Mouse (Mus musculus): ENCODE results near the gene Rab3il1. TPM values are rescaled to one million over a fixed set of nuclear protein-coding genes. Genes with fewer than 3 reads are reported as not detected.
"Not testable (repeated sequence)": the region's sequence is repeated elsewhere in the genome, so short reads cannot be mapped to it uniquely, and the experiment has no call there.

Rab3il1 gene
- polyA plus RNA-seq, 1 experiment from 2014 or later = 38.1 TPM

DNA sequence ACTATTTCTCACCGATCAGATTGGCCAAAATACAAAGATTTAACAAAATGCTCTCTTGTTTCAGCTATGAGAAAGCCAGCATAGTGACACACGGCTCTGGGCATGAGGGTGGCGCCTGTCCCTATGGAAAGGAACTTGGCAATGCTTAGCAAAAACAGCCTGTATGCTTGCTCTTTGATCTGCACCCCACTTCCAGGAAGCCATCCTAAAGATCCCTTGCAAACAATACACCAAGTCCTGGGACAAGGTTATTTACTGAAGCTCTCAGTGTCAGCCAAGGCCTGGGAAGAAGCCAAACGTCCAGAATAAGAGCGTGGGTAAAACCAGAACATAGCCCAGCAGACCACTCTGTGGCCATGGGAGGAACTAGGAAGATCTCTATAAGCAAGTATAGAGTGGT, 40.7 kb upstream of the Rab3il1 start:
- Histone ChIP-seq H3K4me3 (replicated peaks; ENCODE audit: low read length) (no peak overlapping the region), H3K27ac (ENCODE audit: low read length) (no peak overlapping the region), H3K4me1 (ENCODE audit: control insufficient read depth, insufficient read depth, low read length) (no peaks in the 10 kb centered on the region), H3K9me3 (replicated peaks; ENCODE audit: control insufficient read depth, low read length) (no peaks in the 10 kb centered on the region), H3K9ac (ENCODE audit: low read length) (no peak overlapping the region), H3K36me3 (ENCODE audit: control insufficient read depth, insufficient read depth, low read length) (no peaks in the 10 kb centered on the region), H3K27me3 (ENCODE audit: control insufficient read depth, insufficient read depth, low read length) (no peaks in the 10 kb centered on the region), H3K4me2 (ENCODE audit: low read depth, low read length) (no peak overlapping the region)
- no peak for ATAC-seq (ENCODE audit: insufficient read depth, low FRiP score)
- 78% methylated on average over 5 of the region's 5 CpGs for WGBS

DNA sequence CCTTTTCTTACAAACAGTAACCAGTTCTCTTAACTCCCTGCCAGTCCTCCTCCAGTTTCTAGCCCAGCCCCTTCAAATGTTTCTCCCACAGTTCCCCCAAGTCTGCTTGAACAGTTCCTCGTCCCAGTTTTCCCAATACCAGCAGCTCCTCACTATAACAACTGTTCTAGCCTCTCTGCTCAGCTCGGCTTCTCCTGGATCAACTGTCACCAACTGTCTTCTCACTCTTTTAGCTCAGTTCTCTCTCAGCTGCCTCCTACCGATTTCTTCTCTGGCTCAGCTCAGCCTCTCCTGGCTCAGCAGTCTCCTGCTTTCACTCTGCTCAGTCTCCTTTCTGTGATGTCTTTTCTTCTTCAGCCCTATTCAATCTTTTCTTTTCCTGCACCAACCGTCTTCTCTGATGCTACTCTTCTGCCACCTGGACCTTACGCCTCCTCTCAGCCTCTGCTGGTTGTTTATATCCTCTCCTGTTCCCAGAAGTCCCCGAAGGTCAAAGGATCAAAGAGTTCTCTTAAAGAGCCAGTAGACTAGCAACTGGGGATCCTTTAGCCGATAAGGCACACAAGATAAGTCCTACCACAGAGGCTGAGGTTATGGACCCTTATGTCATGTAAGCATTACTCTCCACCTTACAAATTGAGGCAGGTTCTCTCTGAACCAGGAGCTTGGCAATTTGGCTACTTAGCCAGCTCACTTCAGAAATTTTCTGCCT, 37.1 kb upstream of the Rab3il1 start:
- WGBS = 16% methylated on average over 7 of the region's 7 CpGs
- no peak for ATAC-seq (ENCODE audit: insufficient read depth, low FRiP score)
- Histone ChIP-seq H3K9ac (ENCODE audit: low read length) (no peak overlapping the region), H3K4me1 (ENCODE audit: control insufficient read depth, insufficient read depth, low read length) (0 out of 2 replicates have a peak, but pooled peaks cover 2% of the 10 kb centered on the region), H3K36me3 (ENCODE audit: control insufficient read depth, insufficient read depth, low read length) (no peaks in the 10 kb centered on the region), H3K4me2 (ENCODE audit: low read depth, low read length) (no peak overlapping the region), H3K9me3 (replicated peaks; ENCODE audit: control insufficient read depth, low read length) (no peaks in the 10 kb centered on the region), H3K4me3 (replicated peaks; ENCODE audit: low read length) (no peak overlapping the region), H3K27ac (ENCODE audit: low read length) (no peak overlapping the region), H3K27me3 (ENCODE audit: control insufficient read depth, insufficient read depth, low read length) (no peaks in the 10 kb centered on the region)

DNA sequence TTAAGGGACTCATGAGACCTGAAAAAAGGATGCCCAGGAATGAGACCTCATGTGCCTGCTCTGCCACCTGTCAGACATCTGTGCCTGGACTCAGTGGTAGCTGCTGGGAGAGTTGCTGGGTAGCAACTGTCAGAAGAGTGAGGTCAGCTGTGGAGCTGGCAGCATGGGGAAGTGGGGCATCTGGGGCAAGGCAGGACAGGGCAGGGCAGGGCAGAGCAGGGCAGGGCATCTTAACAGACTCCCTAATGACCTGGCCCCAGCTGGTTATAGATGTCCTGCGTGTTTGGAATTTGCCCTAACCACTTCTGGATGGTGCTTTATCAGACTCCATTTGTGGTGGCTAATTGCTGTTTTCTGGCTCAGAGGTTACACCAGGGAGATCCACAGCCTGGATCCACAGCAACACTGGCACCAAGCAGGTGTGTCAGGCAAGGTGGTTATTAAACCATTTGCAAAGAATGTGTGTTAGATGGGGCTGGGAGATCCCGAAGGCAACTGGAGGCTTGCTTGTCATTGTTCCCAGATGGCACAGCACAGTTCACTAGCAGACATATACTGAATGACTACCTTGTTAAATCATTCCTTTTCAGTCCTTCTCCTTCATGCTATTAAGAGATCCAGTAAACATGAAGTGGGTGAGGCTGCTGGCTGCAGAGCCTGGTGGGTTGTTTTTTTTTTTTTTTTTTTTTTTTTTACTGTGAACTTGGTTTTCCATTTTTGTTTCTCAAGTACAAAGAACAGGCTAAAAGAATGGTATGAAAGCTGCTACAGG, 35.2 kb upstream of the Rab3il1 start:
- Histone ChIP-seq H3K4me2 (ENCODE audit: low read depth, low read length) (no peak overlapping the region), H3K4me3 (replicated peaks; ENCODE audit: low read length) (no peak overlapping the region), H3K27me3 (ENCODE audit: control insufficient read depth, insufficient read depth, low read length) (no peaks in the 10 kb centered on the region), H3K27ac (ENCODE audit: low read length) (no peak overlapping the region), H3K36me3 (ENCODE audit: control insufficient read depth, insufficient read depth, low read length) (no peaks in the 10 kb centered on the region), H3K9me3 (replicated peaks; ENCODE audit: control insufficient read depth, low read length) (no peaks in the 10 kb centered on the region), H3K9ac (ENCODE audit: low read length) (no peak overlapping the region), H3K4me1 (ENCODE audit: control insufficient read depth, insufficient read depth, low read length) (0 out of 2 replicates have a peak, but pooled peaks cover 2% of the 10 kb centered on the region)
- WGBS = 34% methylated on average over 2 of the region's 2 CpGs
- peak; percentile 53; the same call in 1 of the 2 replicates for ATAC-seq (ENCODE audit: insufficient read depth, low FRiP score)

DNA sequence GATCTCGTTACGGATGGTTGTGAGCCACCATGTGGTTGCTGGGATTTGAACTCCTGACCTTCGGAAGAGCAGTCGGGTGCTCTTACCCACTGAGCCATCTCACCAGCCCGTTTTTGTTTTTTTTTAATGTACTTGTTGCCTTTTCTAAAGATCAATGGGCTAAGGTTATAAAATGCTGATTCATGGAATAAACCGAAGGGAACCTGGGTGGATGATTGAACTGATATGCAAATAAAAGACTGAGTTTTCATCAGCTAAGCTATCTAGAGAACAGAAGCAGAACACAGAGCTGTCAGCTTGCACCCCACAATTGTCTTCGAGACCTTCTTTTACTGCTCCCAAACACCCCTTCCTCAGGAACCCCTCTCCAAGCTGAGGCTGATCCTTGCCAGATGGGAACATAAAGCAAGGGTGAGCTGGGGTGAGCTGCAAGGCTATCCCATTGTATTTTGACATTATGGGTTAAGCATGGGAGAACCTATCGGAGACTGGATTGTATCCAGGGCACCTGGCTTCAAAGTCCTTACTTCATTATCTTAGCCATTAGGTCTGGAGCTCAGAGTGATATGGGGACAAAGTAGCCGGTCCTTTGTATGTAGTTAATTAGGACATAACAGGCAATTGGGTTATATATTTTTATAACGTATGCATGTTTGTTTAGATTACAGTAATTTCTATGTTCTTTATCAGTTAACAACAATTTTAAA, 33.2 kb upstream of the Rab3il1 start:
- no peak overlapping the region for H3K4me2 ChIP-seq (ENCODE audit: low read depth, low read length)
- H3K9me3 ChIP-seq (replicated peaks; ENCODE audit: control insufficient read depth, low read length) = no peaks in the 10 kb centered on the region
- ATAC-seq (ENCODE audit: insufficient read depth, low FRiP score) = no peak
- no peaks in the 10 kb centered on the region for H3K27me3 ChIP-seq (ENCODE audit: control insufficient read depth, insufficient read depth, low read length)
- no peaks in the 10 kb centered on the region for H3K36me3 ChIP-seq (ENCODE audit: control insufficient read depth, insufficient read depth, low read length)
- H3K9ac ChIP-seq (ENCODE audit: low read length) = no peak overlapping the region
- 0 out of 2 replicates have a peak, but pooled peaks cover 2% of the 10 kb centered on the region for H3K4me1 ChIP-seq (ENCODE audit: control insufficient read depth, insufficient read depth, low read length)
- H3K4me3 ChIP-seq (replicated peaks; ENCODE audit: low read length) = no peak overlapping the region
- H3K27ac ChIP-seq (ENCODE audit: low read length) = no peak overlapping the region
- 85% methylated on average over 8 of the region's 10 CpGs for WGBS

DNA sequence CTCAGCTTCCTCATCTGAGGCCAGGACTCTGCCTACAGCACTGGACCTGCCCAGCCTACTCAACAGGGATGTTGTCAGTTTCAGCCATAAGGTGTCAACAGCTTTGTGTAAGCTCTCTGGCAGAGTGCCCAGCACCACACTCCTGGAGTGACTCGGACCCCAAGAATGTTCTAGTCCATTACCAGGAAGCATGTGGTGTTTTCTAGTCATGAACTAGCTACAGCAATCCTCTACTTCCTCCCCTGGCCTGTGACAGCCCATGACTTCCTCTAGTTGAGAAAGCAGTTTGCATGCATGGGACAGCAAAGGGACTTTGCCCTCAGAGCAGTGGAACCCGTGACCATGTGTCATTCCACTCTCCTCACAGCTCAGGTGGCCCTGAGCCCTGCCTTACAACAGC, 26.6 kb upstream of the Rab3il1 start:
- WGBS = 50% methylated on average over 2 of the region's 2 CpGs
- H3K4me3 ChIP-seq (replicated peaks; ENCODE audit: low read length); H3K9me3 ChIP-seq (replicated peaks; ENCODE audit: control insufficient read depth, low read length); H3K36me3 ChIP-seq (ENCODE audit: control insufficient read depth, insufficient read depth, low read length); H3K4me2 ChIP-seq (ENCODE audit: low read depth, low read length); H3K9ac ChIP-seq (ENCODE audit: low read length); H3K27me3 ChIP-seq (ENCODE audit: control insufficient read depth, insufficient read depth, low read length): not testable (repeated sequence)
- peaks cover 13% of the 10 kb centered on the region; the same call in 1 of the 2 replicates for H3K4me1 ChIP-seq (ENCODE audit: control insufficient read depth, insufficient read depth, low read length)
- peak overlapping the region; percentile 37; the same call in 1 of the 2 replicates for H3K27ac ChIP-seq (ENCODE audit: low read length)
- peak; percentile 72 for ATAC-seq (ENCODE audit: insufficient read depth, low FRiP score)

DNA sequence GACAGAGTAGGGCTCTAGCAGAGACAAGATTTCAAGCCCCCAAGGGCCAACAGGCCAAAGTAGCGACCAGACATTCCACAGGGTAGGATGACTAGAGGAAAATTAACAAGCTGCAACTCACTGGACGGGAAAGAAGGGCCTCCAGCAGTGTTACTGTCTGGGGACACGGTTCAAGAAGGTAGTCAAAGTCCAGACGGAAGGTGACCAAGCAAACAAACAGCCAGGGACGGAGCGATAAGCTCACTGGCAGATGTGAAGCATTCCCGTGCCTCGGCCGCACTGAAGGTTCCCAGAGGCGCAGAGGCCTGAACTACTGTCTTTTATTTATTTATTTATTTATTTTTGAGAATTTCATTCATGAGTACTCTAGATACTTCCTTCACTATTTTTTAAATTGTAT, 24.4 kb upstream of the Rab3il1 start:
- 71% methylated on average over 10 of the region's 10 CpGs for WGBS
- Histone ChIP-seq H3K4me2 (ENCODE audit: low read depth, low read length) (no peak overlapping the region), H3K4me1 (ENCODE audit: control insufficient read depth, insufficient read depth, low read length) (peaks cover 18% of the 10 kb centered on the region; the same call in 1 of the 2 replicates), H3K4me3 (replicated peaks; ENCODE audit: low read length) (no peak overlapping the region), H3K9ac (ENCODE audit: low read length) (no peak overlapping the region), H3K36me3 (ENCODE audit: control insufficient read depth, insufficient read depth, low read length) (no peaks in the 10 kb centered on the region), H3K9me3 (replicated peaks; ENCODE audit: control insufficient read depth, low read length) (no peaks in the 10 kb centered on the region), H3K27ac (ENCODE audit: low read length) (peak overlapping the region; percentile 58; the same call in 1 of the 2 replicates), H3K27me3 (ENCODE audit: control insufficient read depth, insufficient read depth, low read length) (no peaks in the 10 kb centered on the region)
- peak; percentile 37; the same call in 1 of the 2 replicates for ATAC-seq (ENCODE audit: insufficient read depth, low FRiP score)

DNA sequence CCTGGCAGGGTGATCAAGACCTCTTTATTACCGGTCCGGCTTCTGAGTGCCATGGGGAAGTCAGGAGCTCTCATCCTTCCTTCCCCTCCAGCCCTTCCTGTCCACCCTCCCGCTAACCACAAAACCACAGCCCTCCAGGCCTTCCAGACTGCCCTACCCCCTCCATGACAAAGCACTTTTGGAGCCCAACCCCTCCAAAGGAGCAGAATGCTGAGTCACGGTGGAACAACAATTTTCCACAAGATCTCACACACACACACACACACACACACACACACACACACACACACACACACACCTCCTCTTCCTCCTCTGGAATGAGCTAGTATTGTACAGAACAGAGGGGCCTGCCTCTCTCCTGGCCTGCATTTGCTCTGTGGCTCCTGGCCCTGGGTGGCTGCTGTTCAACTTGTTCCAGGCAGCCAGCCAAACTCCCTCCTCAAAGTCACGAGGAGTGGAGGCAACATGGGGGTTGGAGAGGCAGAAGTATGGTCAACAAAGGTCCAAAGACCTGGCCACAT, 23.0 kb upstream of the Rab3il1 start:
- Histone ChIP-seq H3K4me1 (ENCODE audit: control insufficient read depth, insufficient read depth, low read length) (peaks cover 19% of the 10 kb centered on the region; the same call in 1 of the 2 replicates), H3K9ac (ENCODE audit: low read length) (no peak overlapping the region), H3K27me3 (ENCODE audit: control insufficient read depth, insufficient read depth, low read length) (no peaks in the 10 kb centered on the region), H3K4me3 (replicated peaks; ENCODE audit: low read length) (no peak overlapping the region), H3K4me2 (ENCODE audit: low read depth, low read length) (no peak overlapping the region), H3K27ac (ENCODE audit: low read length) (peak overlapping the region; percentile 46; the same call in 1 of the 2 replicates), H3K9me3 (replicated peaks; ENCODE audit: control insufficient read depth, low read length) (no peaks in the 10 kb centered on the region), H3K36me3 (ENCODE audit: control insufficient read depth, insufficient read depth, low read length) (no peaks in the 10 kb centered on the region)
- WGBS = 46% methylated on average over 5 of the region's 5 CpGs
- no peak for ATAC-seq (ENCODE audit: insufficient read depth, low FRiP score)

DNA sequence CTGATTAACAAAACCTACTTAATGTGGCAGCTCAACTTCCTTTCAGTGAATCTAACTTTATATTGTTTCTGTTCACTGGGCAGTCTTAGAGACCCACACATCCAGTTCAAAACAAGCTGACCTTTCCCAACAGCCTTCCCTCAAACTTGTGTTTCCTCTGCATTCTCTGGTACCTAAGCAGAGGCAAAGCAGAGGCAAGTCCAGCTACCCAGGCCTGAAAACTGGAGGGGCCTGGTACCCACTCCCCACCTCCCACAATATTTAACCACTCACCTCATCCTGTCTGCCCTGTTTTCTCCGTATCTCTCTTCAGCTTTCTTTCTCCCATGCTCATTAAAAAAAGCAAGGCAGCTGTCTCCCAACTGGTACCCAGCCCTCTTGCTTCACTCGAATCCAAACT, 22.3 kb upstream of the Rab3il1 start:
- no peaks in the 10 kb centered on the region for H3K27me3 ChIP-seq (ENCODE audit: control insufficient read depth, insufficient read depth, low read length)
- no peak overlapping the region for H3K9ac ChIP-seq (ENCODE audit: low read length)
- H3K36me3 ChIP-seq (ENCODE audit: control insufficient read depth, insufficient read depth, low read length) = no peaks in the 10 kb centered on the region
- no peaks in the 10 kb centered on the region for H3K9me3 ChIP-seq (replicated peaks; ENCODE audit: control insufficient read depth, low read length)
- peak overlapping the region; percentile 46 for H3K27ac ChIP-seq (ENCODE audit: low read length)
- H3K4me2 ChIP-seq (ENCODE audit: low read depth, low read length) = no peak overlapping the region
- no peak for ATAC-seq (ENCODE audit: insufficient read depth, low FRiP score)
- 81% methylated on average over 2 of the region's 2 CpGs for WGBS
- H3K4me1 ChIP-seq (ENCODE audit: control insufficient read depth, insufficient read depth, low read length) = peaks cover 25% of the 10 kb centered on the region
- H3K4me3 ChIP-seq (replicated peaks; ENCODE audit: low read length) = no peak overlapping the region

Measured in stomach, embryonic 16.5 days (tissue).